Mouse (Mus musculus): ENCODE measurements at regions not wholly inside any gene's neighbourhood (a gene's known extent, or its start where the extent isn't known, plus 50 kb on each side); places are given as distances from the start of the nearest gene placed in this dataset.

- no peak for DNase-seq (ENCODE audit: low read depth, low spot score)
Observed at GRCm38 (mm10) chr19:32881443-32881842, 124.1 kb downstream of the Pten start.

GRCm38 (mm10) chr19:32884279-32884678 is 127.0 kb downstream of the Pten start:
- no peak for DNase-seq (ENCODE audit: low read depth, low spot score)

- no peak for DNase-seq (ENCODE audit: low read depth, low spot score)
Observed at GRCm38 (mm10) chr19:32885481-32886131, 128.3 kb downstream of the Pten start.

GRCm38 (mm10) chr19:32887190-32887589 is 129.9 kb downstream of the Pten start:
- no peak for DNase-seq (ENCODE audit: low read depth, low spot score)

GRCm38 (mm10) chr19:32888616-32889305 is 131.5 kb downstream of the Pten start:
- DNase-seq (ENCODE audit: low read depth, low spot score), result no peak

GRCm38 (mm10) chr19:32890801-32891200 is 133.5 kb downstream of the Pten start:
- DNase-seq (ENCODE audit: low read depth, low spot score), result no peak

GRCm38 (mm10) chr19:32892469-32892868 is 135.2 kb downstream of the Pten start:
- no peak for DNase-seq (ENCODE audit: low read depth, low spot score)

- DNase-seq (ENCODE audit: low read depth, low spot score), result no peak
Observed at GRCm38 (mm10) chr19:32903454-32904108, 146.3 kb downstream of the Pten start.

GRCm38 (mm10) chr19:32904517-32904916 is 147.2 kb downstream of the Pten start:
- DNase-seq (ENCODE audit: low read depth, low spot score), result no peak

GRCm38 (mm10) chr19:32905901-32906431 is 148.7 kb downstream of the Pten start:
- no peak for DNase-seq (ENCODE audit: low read depth, low spot score)

- DNase-seq (ENCODE audit: low read depth, low spot score), result no peak
Observed at GRCm38 (mm10) chr19:32906820-32907219, 149.5 kb downstream of the Pten start.

GRCm38 (mm10) chr19:32910050-32910462 is 152.8 kb downstream of the Pten start:
- DNase-seq (ENCODE audit: low read depth, low spot score), result no peak

- DNase-seq (ENCODE audit: low read depth, low spot score), result no peak
Observed at GRCm38 (mm10) chr19:32912323-32912722, 155.0 kb downstream of the Pten start.

- no peak for DNase-seq (ENCODE audit: low read depth, low spot score)
Observed at GRCm38 (mm10) chr19:32916507-32917280, 159.4 kb downstream of the Pten start.

GRCm38 (mm10) chr19:32921021-32921420 is 163.7 kb downstream of the Pten start:
- no peak for DNase-seq (ENCODE audit: low read depth, low spot score)

GRCm38 (mm10) chr19:32923911-32924310 is 166.6 kb downstream of the Pten start:
- no peak for DNase-seq (ENCODE audit: low read depth, low spot score)

- no peak for DNase-seq (ENCODE audit: low read depth, low spot score)
Observed at GRCm38 (mm10) chr19:32925628-32926505, 168.6 kb downstream of the Pten start.

GRCm38 (mm10) chr19:32926571-32926970 is 169.3 kb downstream of the Pten start:
- no peak for DNase-seq (ENCODE audit: low read depth, low spot score)

GRCm38 (mm10) chr19:32933676-32934075 is 176.4 kb downstream of the Pten start:
- no peak for DNase-seq (ENCODE audit: low read depth, low spot score)

GRCm38 (mm10) chr19:32935638-32936037 is 178.3 kb downstream of the Pten start:
- no peak for DNase-seq (ENCODE audit: low read depth, low spot score)

- no peak for DNase-seq (ENCODE audit: low read depth, low spot score)
Observed at GRCm38 (mm10) chr19:32937591-32937990, 180.3 kb downstream of the Pten start.

Data from ES-CJ7 (cell line).